Mouse (Mus musculus) kidney, adult 2 months (tissue): Measurements from ENCODE around the gene Gm8909.
"Not testable (repeated sequence)": the region's sequence is repeated elsewhere in the genome, so short reads cannot be mapped to it uniquely, and the experiment has no call there.

ENCODE experiments used
- CTCF ChIP-seq: fragments of 200-500 bp; conservative IDR thresholded peaks from 2 replicates; pipeline ENCODE4 v1.5.1; 2011; ENCODE audit warnings: low read depth, mild to moderate bottlenecking, control low read depth, low read length, moderate library complexity, mixed read lengths; ENCODE audit not compliant: insufficient read depth, insufficient read length
- POLR2A ChIP-seq: fragments of 200-500 bp; IDR thresholded peaks from one replicate; pipeline ENCODE4 v1.6.1; 2011; ENCODE audit warnings: low read depth, low read length, control low read depth

- not testable (repeated sequence) for TF ChIP-seq POLR2A, CTCF
Measured at GRCm38 (mm10) chr17:36124111-36124510, 44.2 kb downstream of the Gm8909 start.
